Mouse (Mus musculus): ENCODE data around the gene Sertad1. TPM values are rescaled to one million over a fixed set of nuclear protein-coding genes. Genes with fewer than 3 reads are reported as not detected.

Gene Sertad1
- polyA plus RNA-seq, 1 experiment from 2014 or later, result 41.0 TPM

- Histone ChIP-seq H3K4me2 (no peak overlapping the region), H3K9me3 (replicated peaks) (no peaks in the 10 kb centered on the region), H3K27ac (no peak overlapping the region), H3K4me3 (replicated peaks) (no peak overlapping the region), H3K9ac (no peak overlapping the region), H3K27me3 (no peaks in the 10 kb centered on the region), H3K4me1 (no peaks in the 10 kb centered on the region; the same call in 1 of the 2 replicates), H3K36me3 (no peaks in the 10 kb centered on the region)
- WGBS, result 66% methylated on average over 10 of the region's 10 CpGs
- no peak for ATAC-seq (replicated peaks; ENCODE audit: low FRiP score)
These were observed 32.1 kb upstream of the Sertad1 start for GRCm38 (mm10) chr7:27454461-27455121.

- H3K4me3 ChIP-seq (replicated peaks), result no peak overlapping the region
- H3K4me1 ChIP-seq, result no peaks in the 10 kb centered on the region; the same call in 1 of the 2 replicates
- H3K36me3 ChIP-seq, result no peaks in the 10 kb centered on the region
- H3K27ac ChIP-seq, result no peak overlapping the region
- ATAC-seq (replicated peaks; ENCODE audit: low FRiP score), result no peak
- 96% methylated on average over 3 of the region's 3 CpGs for WGBS
- no peaks in the 10 kb centered on the region for H3K27me3 ChIP-seq
- no peak overlapping the region for H3K4me2 ChIP-seq
- H3K9me3 ChIP-seq (replicated peaks), result no peaks in the 10 kb centered on the region
- no peak overlapping the region for H3K9ac ChIP-seq
These were observed 31.4 kb upstream of the Sertad1 start for GRCm38 (mm10) chr7:27455273-27455672.

GRCm38 (mm10) chr7:27458614-27459013 is 28.1 kb upstream of the Sertad1 start:
- Histone ChIP-seq H3K4me1 (no peaks in the 10 kb centered on the region), H3K9me3 (replicated peaks) (no peaks in the 10 kb centered on the region), H3K9ac (no peak overlapping the region), H3K36me3 (no peaks in the 10 kb centered on the region), H3K27ac (no peak overlapping the region), H3K27me3 (no peaks in the 10 kb centered on the region), H3K4me2 (no peak overlapping the region), H3K4me3 (replicated peaks) (no peak overlapping the region)
- no peak for ATAC-seq (replicated peaks; ENCODE audit: low FRiP score)
- 92% methylated on average over 4 of the region's 4 CpGs for WGBS

- Histone ChIP-seq H3K4me1 (no peaks in the 10 kb centered on the region), H3K36me3 (no peaks in the 10 kb centered on the region), H3K9ac (no peak overlapping the region), H3K4me3 (replicated peaks) (no peak overlapping the region), H3K27ac (no peak overlapping the region), H3K9me3 (replicated peaks) (no peaks in the 10 kb centered on the region), H3K4me2 (no peak overlapping the region), H3K27me3 (no peaks in the 10 kb centered on the region)
- WGBS, result 94% methylated on average over 5 of the region's 5 CpGs
- ATAC-seq (replicated peaks; ENCODE audit: low FRiP score), result no peak
These were observed 27.1 kb upstream of the Sertad1 start for GRCm38 (mm10) chr7:27459640-27460039.

- H3K27ac ChIP-seq, result no peak overlapping the region
- H3K36me3 ChIP-seq, result no peaks in the 10 kb centered on the region
- 76% methylated on average over 6 of the region's 6 CpGs for WGBS
- no peak overlapping the region for H3K4me2 ChIP-seq
- H3K4me3 ChIP-seq (replicated peaks), result no peak overlapping the region
- no peaks in the 10 kb centered on the region for H3K27me3 ChIP-seq
- H3K4me1 ChIP-seq, result no peaks in the 10 kb centered on the region
- ATAC-seq (replicated peaks; ENCODE audit: low FRiP score), result no peak
- H3K9me3 ChIP-seq (replicated peaks), result no peaks in the 10 kb centered on the region
- no peak overlapping the region for H3K9ac ChIP-seq
These were observed 26.2 kb upstream of the Sertad1 start for GRCm38 (mm10) chr7:27460477-27460876.

GRCm38 (mm10) chr7:27467648-27468047 is 19.1 kb upstream of the Sertad1 start:
- Histone ChIP-seq H3K4me2 (no peak overlapping the region), H3K9me3 (replicated peaks) (no peaks in the 10 kb centered on the region), H3K27me3 (no peaks in the 10 kb centered on the region), H3K4me3 (replicated peaks) (no peak overlapping the region), H3K9ac (no peak overlapping the region), H3K27ac (peak overlapping the region; percentile 45; the same call in 1 of the 2 replicates), H3K36me3 (no peaks in the 10 kb centered on the region), H3K4me1 (peaks cover 11% of the 10 kb centered on the region)
- WGBS, result 10% methylated on average over 4 of the region's 4 CpGs
- ATAC-seq (replicated peaks; ENCODE audit: low FRiP score), result peak; percentile 53

- no peaks in the 10 kb centered on the region for H3K9me3 ChIP-seq (replicated peaks)
- 89% methylated on average over 11 of the region's 11 CpGs for WGBS
These were observed 15.2 kb upstream of the Sertad1 start for GRCm38 (mm10) chr7:27471390-27472120.

GRCm38 (mm10) chr7:27472596-27472995 is 14.1 kb upstream of the Sertad1 start:
- Histone ChIP-seq H3K4me2 (peak overlapping the region; percentile 76), H3K27ac (peak overlapping the region; percentile 97), H3K9me3 (replicated peaks) (no peaks in the 10 kb centered on the region), H3K36me3 (peaks cover 19% of the 10 kb centered on the region), H3K4me1 (peaks cover 25% of the 10 kb centered on the region), H3K27me3 (no peaks in the 10 kb centered on the region), H3K4me3 (replicated peaks) (peak overlapping the region; percentile 70), H3K9ac (0 out of 2 replicates have a peak overlapping the region, but pooled peaks have one; percentile 29)
- no peak for ATAC-seq (replicated peaks; ENCODE audit: low FRiP score)
- 45% methylated on average over 7 of the region's 7 CpGs for WGBS

More at GRCm38 (mm10) chr7:27471390-27472120, 15.2 kb upstream of the Sertad1 start:
- Histone ChIP-seq H3K4me1 (peaks cover 24% of the 10 kb centered on the region), H3K4me2 (no peak overlapping the region), H3K4me3 (replicated peaks) (no peak overlapping the region), H3K27ac (no peak overlapping the region), H3K36me3 (peaks cover 9% of the 10 kb centered on the region), H3K27me3 (no peaks in the 10 kb centered on the region), H3K9ac (no peak overlapping the region)
- ATAC-seq (replicated peaks; ENCODE audit: low FRiP score), result no peak

GRCm38 (mm10) chr7:27473156-27473834 is 13.4 kb upstream of the Sertad1 start, which contains the start of gene Sertad3:
TSS of gene Sertad3 (plus strand) at chr7:27473768.
- WGBS, result under 1% methylated on average over 36 of the region's 36 CpGs
- H3K4me2 ChIP-seq, result peak within 1 kb of the TSS; percentile 76
- peak within 1 kb of the TSS; percentile 75 for H3K9ac ChIP-seq
- ATAC-seq (replicated peaks; ENCODE audit: low FRiP score), result peak; percentile 93
- H3K9me3 ChIP-seq (replicated peaks), result no peaks in the 10 kb centered on the region
- H3K27me3 ChIP-seq, result no peaks in the 10 kb centered on the region
- H3K36me3 ChIP-seq, result peaks cover 26% of the 10 kb centered on the region
- H3K4me1 ChIP-seq, result peaks cover 29% of the 10 kb centered on the region
- H3K4me3 ChIP-seq (replicated peaks), result peak within 1 kb of the TSS; percentile 70
- peak within 1 kb of the TSS; percentile 97 for H3K27ac ChIP-seq

GRCm38 (mm10) chr7:27473835-27474489 is 12.7 kb upstream of the Sertad1 start:
- peak overlapping the region; percentile 70 for H3K4me3 ChIP-seq (replicated peaks)
- H3K36me3 ChIP-seq, result peaks cover 28% of the 10 kb centered on the region
- peak overlapping the region; percentile 75 for H3K9ac ChIP-seq
- H3K4me2 ChIP-seq, result peak overlapping the region; percentile 76
- WGBS, result under 1% methylated on average over 34 of the region's 34 CpGs
- H3K27me3 ChIP-seq, result no peaks in the 10 kb centered on the region
- no peak for ATAC-seq (replicated peaks; ENCODE audit: low FRiP score)
- H3K27ac ChIP-seq, result peak overlapping the region; percentile 97
- H3K4me1 ChIP-seq, result peaks cover 33% of the 10 kb centered on the region
- no peaks in the 10 kb centered on the region for H3K9me3 ChIP-seq (replicated peaks)

GRCm38 (mm10) chr7:27474490-27474954 is 12.2 kb upstream of the Sertad1 start:
- H3K36me3 ChIP-seq, result peaks cover 31% of the 10 kb centered on the region
- WGBS, result under 1% methylated on average over 23 of the region's 23 CpGs
- H3K27me3 ChIP-seq, result no peaks in the 10 kb centered on the region
- peak overlapping the region; percentile 75 for H3K9ac ChIP-seq
- H3K27ac ChIP-seq, result peak overlapping the region; percentile 97
- no peaks in the 10 kb centered on the region for H3K9me3 ChIP-seq (replicated peaks)
- peak overlapping the region; percentile 76 for H3K4me2 ChIP-seq
- H3K4me1 ChIP-seq, result peaks cover 35% of the 10 kb centered on the region
- H3K4me3 ChIP-seq (replicated peaks), result peak overlapping the region; percentile 70
- ATAC-seq (replicated peaks; ENCODE audit: low FRiP score), result peak; percentile 94

Data from kidney, embryonic 15.5 days (tissue).